Mouse (Mus musculus) kidney, postnatal 0 days (tissue): ENCODE data around the gene Ugt1a2. TPM values are rescaled to one million over a fixed set of nuclear protein-coding genes. Genes with fewer than 3 reads are reported as not detected.

Experiments
- ATAC-seq: fragments of 200-750 bp; cut with Nextera tagmentation; replicated peaks from 2 replicates; pipeline ENCODE4 v1.8.0; 2017; ENCODE audit warnings: low read depth, moderate number of reproducible peaks, moderate TSS enrichment, moderate library complexity; ENCODE audit not compliant: low FRiP score
- DNase-seq: peaks from one replicate; pipeline ENCODE4 v3.0.0-alpha.2; 2016; ENCODE audit warnings: low spot score
- H3K27ac ChIP-seq: fragments of 300-500 bp; sonication (generic); 2 replicates; pipeline ENCODE4 v1.5.1; 2014; ENCODE audit warnings: mild to moderate bottlenecking
- H3K27me3 ChIP-seq: fragments of 300-500 bp; sonication (generic); 2 replicates; pipeline ENCODE4 v1.6.1; 2014; ENCODE audit warnings: low read length, mixed read lengths; ENCODE audit not compliant: insufficient read depth
- H3K36me3 ChIP-seq: fragments of 300-500 bp; sonication (generic); 2 replicates; pipeline ENCODE4 v1.6.1; 2014; ENCODE audit warnings: low read length, mixed read lengths; ENCODE audit not compliant: insufficient read depth
- H3K4me1 ChIP-seq: fragments of 300-500 bp; sonication (generic); replicated peaks from 2 replicates; pipeline ENCODE4 v1.6.1; 2014; ENCODE audit warnings: antibody characterized with exemption, low read length, mixed read lengths; ENCODE audit not compliant: insufficient read depth
- H3K4me2 ChIP-seq: fragments of 300-500 bp; sonication (generic); 2 replicates; pipeline ENCODE4 v1.6.1; 2014; ENCODE audit warnings: mild to moderate bottlenecking, low read length, moderate library complexity, mixed read lengths
- H3K4me3 ChIP-seq: fragments of 300-500 bp; sonication (generic); replicated peaks from 2 replicates; pipeline ENCODE4 v1.5.1; 2014; ENCODE audit warnings: low read depth, low read length
- H3K9ac ChIP-seq: fragments of 300-500 bp; sonication (generic); 2 replicates; pipeline ENCODE4 v1.6.1; 2014; ENCODE audit warnings: low read depth, low read length
- H3K9me3 ChIP-seq: fragments of 300-500 bp; sonication (generic); replicated peaks from 2 replicates; pipeline ENCODE4 v1.6.1; 2016; ENCODE audit warnings: low read length, inconsistent platforms, mixed read lengths
- CTCF ChIP-seq: IDR thresholded peaks from 2 replicates; pipeline ENCODE4 v1.5.1; 2016; ENCODE audit warnings: antibody characterized with exemption, low read depth, mild to moderate bottlenecking, moderate library complexity
- WGBS: fragments of 180-500 bp; shearing (Covaris S2); extraction: QIAGEN DNeasy Blood & Tissue Kit; methylation state at CpG from one replicate; pipeline ENCODE4 v1.1.7; 2014; 5-methylcytosine and 5-hydroxymethylcytosine counted together
- polyA plus RNA-seq: library from polyadenylated mRNA; unstranded; fragments of >200 nt; fragmentation: Nextera tagmentation; extraction: Ambion mirVana; gene quantifications from 2 replicates; pipeline ENCODE4 v1.2.1, GENCODE M21; 2015

Gene Ugt1a2
- polyA plus RNA-seq, 1 experiment from 2014 or later, result 176 TPM

DNA sequence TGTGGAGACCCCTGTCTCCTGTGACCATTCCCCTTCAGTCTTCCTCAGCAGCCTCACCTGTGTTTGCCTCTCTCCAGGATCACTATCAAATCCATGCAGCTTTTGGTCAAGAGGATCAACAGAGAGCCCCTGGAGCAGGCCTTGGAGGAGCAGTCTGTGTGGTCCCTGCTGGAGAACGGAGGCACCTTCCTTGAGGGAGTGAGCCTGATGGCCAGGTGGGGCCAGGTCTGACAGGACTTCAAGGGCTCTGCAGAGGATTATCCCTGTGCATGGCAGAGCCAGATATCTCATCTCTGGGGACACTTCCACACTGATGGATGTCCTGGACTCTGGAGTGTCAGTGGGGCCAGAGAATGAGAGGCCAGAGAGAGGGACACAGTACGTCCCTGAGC is 55.1 kb downstream of the Ugt1a2 start:
- Histone ChIP-seq H3K27ac (no peak overlapping the region), H3K36me3 (peaks cover 8% of the 10 kb centered on the region; the same call in 1 of the 2 replicates), H3K9me3 (peaks cover 10% of the 10 kb centered on the region), H3K4me1 (peaks cover 11% of the 10 kb centered on the region), H3K4me3 (no peak overlapping the region), H3K9ac (no peak overlapping the region), H3K4me2 (no peak overlapping the region), H3K27me3 (no peaks in the 10 kb centered on the region)
- no peak for ATAC-seq
- TF ChIP-seq CTCF, result no peak
- 61% methylated on average over 2 of the region's 2 CpGs for WGBS
- DNase-seq, result no peak

DNA sequence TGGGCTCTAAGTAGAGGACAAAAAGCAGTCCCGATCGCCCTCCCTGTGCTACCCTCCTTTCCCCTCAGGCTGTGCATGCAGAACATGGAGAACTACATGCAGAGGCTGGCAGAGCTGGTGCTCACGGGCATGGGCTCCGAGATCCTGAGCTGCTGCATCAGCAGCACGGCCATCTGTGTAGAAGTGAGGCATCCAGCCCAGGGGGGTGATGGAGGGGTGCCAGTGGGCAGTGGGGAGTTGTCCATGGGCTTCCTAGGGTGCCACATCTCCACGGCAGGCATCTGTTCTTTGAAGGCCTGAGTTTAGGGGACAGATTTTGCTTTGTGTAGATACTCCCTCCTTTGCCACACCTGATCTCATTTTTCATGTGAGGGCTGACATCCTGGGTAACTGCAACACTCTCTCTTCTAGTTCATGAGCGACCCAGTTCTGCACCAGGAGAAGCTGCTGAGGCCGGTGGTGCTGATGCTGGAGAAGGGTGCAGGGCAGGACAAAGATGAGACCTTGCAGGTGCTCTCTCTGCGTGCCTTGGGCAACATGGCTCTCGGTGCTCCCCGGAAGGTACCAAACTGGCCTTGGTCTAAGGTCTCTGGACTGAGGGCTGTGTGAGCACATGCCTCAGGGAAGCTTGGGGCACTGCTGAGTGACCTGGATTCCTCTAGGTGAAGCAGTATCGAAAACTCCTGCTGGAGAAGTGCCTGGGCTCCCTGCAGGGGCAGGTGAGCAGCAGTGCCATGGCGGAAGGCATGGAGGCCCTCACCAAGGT is 55.8 kb downstream of the Ugt1a2 start:
- no peak for ATAC-seq
- no peak overlapping the region for H3K4me2 ChIP-seq
- H3K9ac ChIP-seq, result no peak overlapping the region
- 79% methylated on average over 13 of the region's 13 CpGs for WGBS
- no peak overlapping the region for H3K27ac ChIP-seq
- no peak for DNase-seq
- peaks cover 15% of the 10 kb centered on the region for H3K36me3 ChIP-seq
- TF ChIP-seq CTCF, result no peak
- H3K4me1 ChIP-seq, result peaks cover 11% of the 10 kb centered on the region
- no peaks in the 10 kb centered on the region for H3K27me3 ChIP-seq
- 0 out of 2 replicates have a peak, but pooled peaks cover 3% of the 10 kb centered on the region for H3K9me3 ChIP-seq
- no peak overlapping the region for H3K4me3 ChIP-seq

GRCm38 (mm10) chr1:88256886-88257663 is 56.7 kb downstream of the Ugt1a2 start:
- no peak overlapping the region for H3K27ac ChIP-seq
- H3K9me3 ChIP-seq, result no peaks in the 10 kb centered on the region
- DNase-seq (no peak), ATAC-seq (no peak)
- no peak overlapping the region for H3K4me3 ChIP-seq
- no peaks in the 10 kb centered on the region for H3K27me3 ChIP-seq
- no peak for TF ChIP-seq CTCF
- WGBS, result 75% methylated on average over 10 of the region's 10 CpGs
- H3K4me1 ChIP-seq, result peaks cover 14% of the 10 kb centered on the region
- no peak overlapping the region for H3K4me2 ChIP-seq
- peaks cover 23% of the 10 kb centered on the region for H3K36me3 ChIP-seq
- no peak overlapping the region for H3K9ac ChIP-seq

- WGBS, result 81% methylated on average over 6 of the region's 6 CpGs
- no peak overlapping the region for H3K9ac ChIP-seq
These were observed 57.3 kb downstream of the Ugt1a2 start for GRCm38 (mm10) chr1:88257681-88258080.

GRCm38 (mm10) chr1:88258361-88258760 is 58.0 kb downstream of the Ugt1a2 start:
- peaks cover 14% of the 10 kb centered on the region for H3K4me1 ChIP-seq
- ATAC-seq, result no peak
- DNase-seq, result no peak
- no peaks in the 10 kb centered on the region for H3K9me3 ChIP-seq
- WGBS, result 64% methylated on average over 6 of the region's 6 CpGs
- no peak overlapping the region for H3K9ac ChIP-seq
- no peak overlapping the region for H3K4me3 ChIP-seq
- no peaks in the 10 kb centered on the region for H3K27me3 ChIP-seq
- no peak overlapping the region for H3K27ac ChIP-seq
- TF ChIP-seq CTCF, result no peak
- no peak overlapping the region for H3K4me2 ChIP-seq
- H3K36me3 ChIP-seq, result peaks cover 35% of the 10 kb centered on the region

More at GRCm38 (mm10) chr1:88257681-88258080, 57.3 kb downstream of the Ugt1a2 start:
- H3K36me3 ChIP-seq, result peaks cover 28% of the 10 kb centered on the region
- no peaks in the 10 kb centered on the region for H3K27me3 ChIP-seq
- no peak overlapping the region for H3K4me3 ChIP-seq
- no peak overlapping the region for H3K27ac ChIP-seq
- no peak for DNase-seq
- H3K9me3 ChIP-seq, result no peaks in the 10 kb centered on the region
- H3K4me1 ChIP-seq, result peaks cover 14% of the 10 kb centered on the region
- TF ChIP-seq CTCF, result no peak
- ATAC-seq, result no peak
- H3K4me2 ChIP-seq, result no peak overlapping the region

GRCm38 (mm10) chr1:88258881-88259642 is 58.7 kb downstream of the Ugt1a2 start:
- TF ChIP-seq CTCF, result no peak; the same call in 1 of the 2 replicates
- H3K4me1 ChIP-seq, result peaks cover 14% of the 10 kb centered on the region
- WGBS, result 50% methylated on average over 8 of the region's 8 CpGs
- H3K4me2 ChIP-seq, result no peak overlapping the region
- no peaks in the 10 kb centered on the region for H3K9me3 ChIP-seq
- H3K9ac ChIP-seq, result 0 out of 2 replicates have a peak overlapping the region, but pooled peaks have one; percentile 0
- H3K27ac ChIP-seq, result peak overlapping the region; percentile 0; the same call in 1 of the 2 replicates
- H3K4me3 ChIP-seq, result no peak overlapping the region
- no peaks in the 10 kb centered on the region for H3K27me3 ChIP-seq
- peaks cover 42% of the 10 kb centered on the region for H3K36me3 ChIP-seq
- ATAC-seq (peak; percentile 4; the same call in 1 of the 2 replicates), DNase-seq (peak; percentile 87)
